8 mouse cellular contexts compared by ENCODE assay signal in genomic region chr17:5941230-5942043, GRCm38 (mm10). TPM values are rescaled to one million over a fixed set of nuclear protein-coding genes. Genes with fewer than 3 reads are reported as not detected.
DNase-seq lines count a peak whose midpoint lies in the region; ATAC-seq lines count a peak whose summit lies in the region.

TSS of gene Synj2 (plus strand) at chr17:5941280.

- peak within 1 kb of the TSS; percentile 63 for H3K4me3 ChIP-seq in embryonic facial prominence, embryonic 12.5 days
- H3K4me3 ChIP-seq in heart, embryonic 12.5 days, result peak within 1 kb of the TSS; percentile 68
- peak within 1 kb of the TSS; percentile 70 for H3K4me3 ChIP-seq in kidney, embryonic 16.5 days (ENCODE audit: low read length)
- peak within 1 kb of the TSS; percentile 70 for H3K4me3 ChIP-seq in liver, embryonic 13.5 days (replicated peaks)

- H3K9me3 ChIP-seq in embryonic facial prominence, embryonic 12.5 days, result no peaks in the 10 kb centered on the region
- H3K9me3 ChIP-seq in heart, embryonic 12.5 days (replicated peaks), result no peaks in the 10 kb centered on the region
- no peaks in the 10 kb centered on the region for H3K9me3 ChIP-seq in kidney, embryonic 16.5 days (ENCODE audit: low read length)
- H3K9me3 ChIP-seq in liver, embryonic 13.5 days (replicated peaks), result no peaks in the 10 kb centered on the region

- H3K36me3 ChIP-seq in embryonic facial prominence, embryonic 12.5 days, result no peaks in the 10 kb centered on the region
- no peaks in the 10 kb centered on the region for H3K36me3 ChIP-seq in heart, embryonic 12.5 days
- no peaks in the 10 kb centered on the region for H3K36me3 ChIP-seq in kidney, embryonic 16.5 days (ENCODE audit: insufficient read depth, low read length)
- H3K36me3 ChIP-seq in liver, embryonic 13.5 days, result no peaks in the 10 kb centered on the region

- peak within 1 kb of the TSS; percentile 68 for H3K9ac ChIP-seq in embryonic facial prominence, embryonic 12.5 days
- peak within 1 kb of the TSS; percentile 80 for H3K9ac ChIP-seq in heart, embryonic 12.5 days
- peak within 1 kb of the TSS; percentile 79 for H3K9ac ChIP-seq in kidney, embryonic 16.5 days (replicated peaks; ENCODE audit: low read length)
- peak within 1 kb of the TSS; percentile 75 for H3K9ac ChIP-seq in liver, embryonic 13.5 days

- H3K4me2 ChIP-seq in embryonic facial prominence, embryonic 12.5 days (replicated peaks), result peak within 1 kb of the TSS; percentile 70
- peak within 1 kb of the TSS; percentile 97 for H3K4me2 ChIP-seq in heart, embryonic 12.5 days
- H3K4me2 ChIP-seq in kidney, embryonic 16.5 days (replicated peaks; ENCODE audit: low read depth, low read length), result peak within 1 kb of the TSS; percentile 71
- peak within 1 kb of the TSS; percentile 78 for H3K4me2 ChIP-seq in liver, embryonic 13.5 days

- ATAC-seq in embryonic facial prominence, embryonic 12.5 days (ENCODE audit: insufficient number of reproducible peaks, insufficient read depth, low FRiP score, low TSS enrichment), result 0 out of 2 replicates have a peak, but pooled peaks have one; percentile 67
- peak; percentile 75 for ATAC-seq in heart, embryonic 12.5 days (ENCODE audit: insufficient number of reproducible peaks, low FRiP score)
- peak; percentile 82 for ATAC-seq in kidney, embryonic 16.5 days (ENCODE audit: low FRiP score, low TSS enrichment)
- ATAC-seq in liver, embryonic 13.5 days (ENCODE audit: low read depth), result peak; percentile 69

- peak; percentile 48 to 53 for DNase-seq in B cell, adult 2 months
- DNase-seq in adrenal gland, adult 18-20 months (ENCODE audit: low spot score in 2 of 2), result peak; percentile 63 to 67
- peak; percentile 17 for DNase-seq in liver, embryonic 13.5 days
- peak; percentile 69 for DNase-seq in naive thymus-derived CD4-positive, alpha-beta T cell, adult 2 months (ENCODE audit: low read depth)
- DNase-seq in thymus, postnatal 0 days (ENCODE audit: low spot score), result peak; percentile 38

- peaks cover 22% of the 10 kb centered on the region for H3K27me3 ChIP-seq in embryonic facial prominence, embryonic 12.5 days
- H3K27me3 ChIP-seq in heart, embryonic 12.5 days (replicated peaks), result peaks cover 18% of the 10 kb centered on the region; the same call in 1 of the 2 replicates
- H3K27me3 ChIP-seq in kidney, embryonic 16.5 days (ENCODE audit: insufficient read depth, low read length), result no peaks in the 10 kb centered on the region
- peaks cover 48% of the 10 kb centered on the region for H3K27me3 ChIP-seq in liver, embryonic 13.5 days

- WGBS in embryonic facial prominence, embryonic 12.5 days, result 1% methylated on average over 39 of the region's 52 CpGs
- WGBS in heart, embryonic 12.5 days, result 1% methylated on average over 46 of the region's 52 CpGs
- 1% methylated on average over 44 of the region's 52 CpGs for WGBS in kidney, embryonic 16.5 days
- WGBS in liver, embryonic 13.5 days (ENCODE audit: insufficient replicate concordance), result 3% methylated on average over 48 of the region's 52 CpGs

- 0 out of 2 replicates have a peak, but pooled peaks cover 16% of the 10 kb centered on the region for H3K4me1 ChIP-seq in embryonic facial prominence, embryonic 12.5 days
- H3K4me1 ChIP-seq in heart, embryonic 12.5 days (replicated peaks), result 0 out of 2 replicates have a peak, but pooled peaks cover 3% of the 10 kb centered on the region
- peaks cover 19% of the 10 kb centered on the region for H3K4me1 ChIP-seq in kidney, embryonic 16.5 days (ENCODE audit: insufficient read depth, low read length)
- H3K4me1 ChIP-seq in liver, embryonic 13.5 days (replicated peaks), result peaks cover 16% of the 10 kb centered on the region

- no peak within 1 kb of the TSS for H3K27ac ChIP-seq in embryonic facial prominence, embryonic 12.5 days
- H3K27ac ChIP-seq in heart, embryonic 12.5 days (ENCODE audit: poor library complexity, severe bottlenecking), result peak within 1 kb of the TSS; percentile 4; the same call in 1 of the 2 replicates
- peak within 1 kb of the TSS; percentile 62; the same call in 1 of the 2 replicates for H3K27ac ChIP-seq in kidney, embryonic 16.5 days (ENCODE audit: low read length)
- H3K27ac ChIP-seq in liver, embryonic 13.5 days, result peak within 1 kb of the TSS; percentile 30; the same call in 1 of the 2 replicates

RNA-seq across cellular contexts. Expression of gene Synj2, which starts in this region (rescaled TPM):
- 10 to 100 TPM in 1 of 2 experiments, 1 to 10 TPM in 1; 9.7 to 13.4 TPM for total RNA-seq in adrenal gland, adult 18-20 months (2021)
- polyA plus RNA-seq in embryonic facial prominence, embryonic 12.5 days (2016; fragmentation: Nextera tagmentation; extraction: Ambion mirVana), result 2.5 and 2.6 TPM in 2 replicates
- 3.8 and 3.9 TPM in 2 replicates for polyA plus RNA-seq in heart, embryonic 12.5 days (2016; fragmentation: Nextera tagmentation; extraction: Ambion mirVana)
- 4.0 and 4.3 TPM in 2 replicates for polyA plus RNA-seq in kidney, embryonic 16.5 days (2015; fragmentation: Nextera tagmentation; extraction: Ambion mirVana)
- polyA plus RNA-seq in liver, embryonic 13.5 days (2015; fragmentation: Nextera tagmentation; extraction: Ambion mirVana), result 1.0 and 1.3 TPM in 2 replicates
- 4.2 and 4.5 TPM in 2 replicates for polyA plus RNA-seq in thymus, postnatal 0 days (2015; fragmentation: Nextera tagmentation; extraction: Ambion mirVana)

Comparison
In these comparisons a context has a peak if more than half of its experiments do, and no peak if none do; other contexts are left out.
1. DNase-seq: peak in every context shown above with its lines; median percentile 69 in naive thymus-derived CD4-positive, alpha-beta T cell, adult 2 months; 65 in adrenal gland, adult 18-20 months; 50 in B cell, adult 2 months; 38 in thymus, postnatal 0 days; 17 in liver, embryonic 13.5 days.